Mouse (Mus musculus) kidney, postnatal 0 days (tissue): ENCODE measurements around the gene Tmem243. TPM values are rescaled to one million over a fixed set of nuclear protein-coding genes. Genes with fewer than 3 reads are reported as not detected.

Experiments used
- ATAC-seq: fragments of 200-750 bp; cut with Nextera tagmentation; replicated peaks from 2 replicates; pipeline ENCODE4 v1.8.0; 2017; ENCODE audit warnings: low read depth, moderate number of reproducible peaks, moderate TSS enrichment, moderate library complexity; ENCODE audit not compliant: low FRiP score
- DNase-seq: peaks from one replicate; pipeline ENCODE4 v3.0.0-alpha.2; 2016; ENCODE audit warnings: low spot score
- H3K27ac ChIP-seq: fragments of 300-500 bp; sonication (generic); 2 replicates; pipeline ENCODE4 v1.5.1; 2014; ENCODE audit warnings: mild to moderate bottlenecking
- H3K27me3 ChIP-seq: fragments of 300-500 bp; sonication (generic); 2 replicates; pipeline ENCODE4 v1.6.1; 2014; ENCODE audit warnings: low read length, mixed read lengths; ENCODE audit not compliant: insufficient read depth
- H3K36me3 ChIP-seq: fragments of 300-500 bp; sonication (generic); 2 replicates; pipeline ENCODE4 v1.6.1; 2014; ENCODE audit warnings: low read length, mixed read lengths; ENCODE audit not compliant: insufficient read depth
- H3K4me1 ChIP-seq: fragments of 300-500 bp; sonication (generic); replicated peaks from 2 replicates; pipeline ENCODE4 v1.6.1; 2014; ENCODE audit warnings: antibody characterized with exemption, low read length, mixed read lengths; ENCODE audit not compliant: insufficient read depth
- H3K4me2 ChIP-seq: fragments of 300-500 bp; sonication (generic); 2 replicates; pipeline ENCODE4 v1.6.1; 2014; ENCODE audit warnings: mild to moderate bottlenecking, low read length, moderate library complexity, mixed read lengths
- H3K4me3 ChIP-seq: fragments of 300-500 bp; sonication (generic); replicated peaks from 2 replicates; pipeline ENCODE4 v1.5.1; 2014; ENCODE audit warnings: low read depth, low read length
- H3K9ac ChIP-seq: fragments of 300-500 bp; sonication (generic); 2 replicates; pipeline ENCODE4 v1.6.1; 2014; ENCODE audit warnings: low read depth, low read length
- H3K9me3 ChIP-seq: fragments of 300-500 bp; sonication (generic); replicated peaks from 2 replicates; pipeline ENCODE4 v1.6.1; 2016; ENCODE audit warnings: low read length, inconsistent platforms, mixed read lengths
- CTCF ChIP-seq: IDR thresholded peaks from 2 replicates; pipeline ENCODE4 v1.5.1; 2016; ENCODE audit warnings: antibody characterized with exemption, low read depth, mild to moderate bottlenecking, moderate library complexity
- WGBS: fragments of 180-500 bp; shearing (Covaris S2); extraction: QIAGEN DNeasy Blood & Tissue Kit; methylation state at CpG from one replicate; pipeline ENCODE4 v1.1.7; 2014; 5-methylcytosine and 5-hydroxymethylcytosine counted together
- polyA plus RNA-seq: library from polyadenylated mRNA; unstranded; fragments of >200 nt; fragmentation: Nextera tagmentation; extraction: Ambion mirVana; gene quantifications from 2 replicates; pipeline ENCODE4 v1.2.1, GENCODE M21; 2015

Gene Tmem243
- polyA plus RNA-seq: 47.5 and 50.4 TPM in 2 replicates

GRCm38 (mm10) chr5:9100207-9100848 is at the start of gene Tmem243:
TSS of gene Tmem243 (plus strand) at chr5:9100668.
- Histone ChIP-seq H3K9me3 (no peaks in the 10 kb centered on the region), H3K4me3 (peak within 1 kb of the TSS; percentile 95), H3K36me3 (no peaks in the 10 kb centered on the region), H3K4me2 (peak within 1 kb of the TSS; percentile 68), H3K27ac (peak within 1 kb of the TSS; percentile 82), H3K27me3 (no peaks in the 10 kb centered on the region), H3K4me1 (0 out of 2 replicates have a peak, but pooled peaks cover 7% of the 10 kb centered on the region), H3K9ac (peak within 1 kb of the TSS; percentile 92)
- under 1% methylated on average over 59 of the region's 59 CpGs for WGBS
- TF ChIP-seq CTCF: no peak
- peak; percentile 96 for ATAC-seq
- DNase-seq: peak; percentile 91

DNA sequence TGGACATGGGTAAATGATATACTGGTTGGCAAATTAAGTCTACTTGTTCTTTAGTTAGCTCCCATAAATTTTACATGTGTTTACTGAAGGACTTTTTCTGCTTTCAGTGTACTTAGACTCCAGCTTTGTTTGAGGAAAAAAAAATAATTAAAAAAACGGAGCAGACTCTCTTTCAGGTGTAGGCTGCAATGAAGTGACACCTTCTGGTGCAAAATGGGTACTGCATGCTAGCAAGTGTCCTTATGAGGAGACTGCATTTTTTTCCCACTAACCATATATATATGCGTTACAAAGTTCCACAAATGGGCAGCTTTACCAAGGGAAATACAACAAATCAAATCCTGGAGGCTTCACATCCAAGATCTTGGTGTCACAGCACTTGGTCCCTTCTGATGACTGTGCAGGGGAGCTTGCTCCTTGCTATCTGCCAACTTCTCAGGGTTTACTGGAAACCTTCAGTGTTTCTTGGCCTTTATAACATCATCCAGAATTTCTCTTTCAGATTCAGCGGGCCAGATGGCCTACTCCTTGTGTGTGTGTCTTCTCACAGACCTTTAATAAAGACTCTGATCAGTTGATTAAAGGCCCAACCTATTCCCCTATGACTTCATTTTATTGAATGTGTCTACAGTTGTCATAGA is 44.3 kb upstream of the Tmem243 start:
- Histone ChIP-seq H3K36me3 (no peaks in the 10 kb centered on the region), H3K9ac (no peak overlapping the region), H3K27ac (no peak overlapping the region), H3K4me2 (no peak overlapping the region), H3K4me3 (no peak overlapping the region), H3K4me1 (no peaks in the 10 kb centered on the region), H3K9me3 (no peaks in the 10 kb centered on the region), H3K27me3 (no peaks in the 10 kb centered on the region)
- peak; percentile 89 for TF ChIP-seq CTCF
- ATAC-seq: no peak
- 24% methylated on average over 3 of the region's 3 CpGs for WGBS
- DNase-seq: peak; percentile 84

GRCm38 (mm10) chr5:9057277-9057879 is 43.1 kb upstream of the Tmem243 start:
- DNase-seq (no peak), ATAC-seq (no peak)
- H3K9me3 ChIP-seq: no peaks in the 10 kb centered on the region
- WGBS: 70% methylated on average over 5 of the region's 5 CpGs
- no peaks in the 10 kb centered on the region for H3K4me1 ChIP-seq
- TF ChIP-seq CTCF: no peak
- H3K4me2 ChIP-seq: no peak overlapping the region
- no peak overlapping the region for H3K27ac ChIP-seq
- H3K36me3 ChIP-seq: no peaks in the 10 kb centered on the region
- no peaks in the 10 kb centered on the region for H3K27me3 ChIP-seq
- H3K4me3 ChIP-seq: no peak overlapping the region
- H3K9ac ChIP-seq: no peak overlapping the region

- Histone ChIP-seq H3K4me1 (no peaks in the 10 kb centered on the region), H3K36me3 (no peaks in the 10 kb centered on the region), H3K9ac (no peak overlapping the region), H3K9me3 (no peaks in the 10 kb centered on the region), H3K27ac (no peak overlapping the region), H3K4me3 (no peak overlapping the region), H3K27me3 (no peaks in the 10 kb centered on the region), H3K4me2 (no peak overlapping the region)
- no peak for ATAC-seq
- peak; percentile 33; the same call in 1 of the 2 replicates for TF ChIP-seq CTCF
- 68% methylated on average over 6 of the region's 6 CpGs for WGBS
- peak; percentile 18 for DNase-seq
These were observed 41.0 kb upstream of the Tmem243 start for GRCm38 (mm10) chr5:9059303-9060023.

GRCm38 (mm10) chr5:9060228-9060627 is 40.2 kb upstream of the Tmem243 start:
- H3K9ac ChIP-seq: no peak overlapping the region
- ATAC-seq (no peak), DNase-seq (no peak)
- H3K4me3 ChIP-seq: no peak overlapping the region
- H3K4me2 ChIP-seq: no peak overlapping the region
- H3K36me3 ChIP-seq: no peaks in the 10 kb centered on the region
- H3K4me1 ChIP-seq: no peaks in the 10 kb centered on the region
- H3K27ac ChIP-seq: no peak overlapping the region
- no peak for TF ChIP-seq CTCF
- WGBS: 80% methylated on average over 14 of the region's 14 CpGs
- no peaks in the 10 kb centered on the region for H3K27me3 ChIP-seq
- H3K9me3 ChIP-seq: no peaks in the 10 kb centered on the region

DNA sequence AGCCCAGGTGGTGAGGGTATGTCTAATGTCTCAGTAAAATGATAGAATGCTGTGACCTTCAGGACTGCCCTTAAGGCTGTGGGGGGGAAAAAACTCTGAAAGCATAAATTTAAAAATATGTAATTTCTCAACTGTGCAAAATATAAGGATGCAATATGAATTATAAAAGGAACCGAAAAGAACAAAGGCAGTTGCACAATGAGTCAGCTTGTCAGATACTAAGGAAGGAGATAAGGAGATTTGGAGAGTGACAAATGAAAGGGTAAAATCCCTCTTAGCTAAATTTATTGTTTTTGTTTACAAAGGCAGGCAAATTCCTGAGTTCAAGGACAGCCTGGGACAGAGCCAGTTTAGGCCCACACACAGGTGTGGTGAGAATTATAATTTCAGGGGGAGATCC is 36.3 kb upstream of the Tmem243 start:
- ATAC-seq: no peak
- 88% methylated on average over 1 of the region's 1 CpGs for WGBS
- TF ChIP-seq CTCF: no peak
- no peak overlapping the region for H3K4me3 ChIP-seq
- no peak overlapping the region for H3K4me2 ChIP-seq
- H3K27ac ChIP-seq: no peak overlapping the region
- H3K36me3 ChIP-seq: no peaks in the 10 kb centered on the region
- no peak for DNase-seq
- H3K27me3 ChIP-seq: no peaks in the 10 kb centered on the region
- no peaks in the 10 kb centered on the region for H3K4me1 ChIP-seq
- H3K9ac ChIP-seq: no peak overlapping the region
- no peaks in the 10 kb centered on the region for H3K9me3 ChIP-seq
